Mouse (Mus musculus) cerebellum, adult 2 months (tissue): Measurements from ENCODE around the gene Stk10.

Experiments
- CTCF ChIP-seq: fragments of 200-500 bp; IDR thresholded peaks from 2 replicates; pipeline ENCODE4 v1.5.1; 2011; ENCODE audit warnings: low read depth, mild to moderate bottlenecking, control low read depth, low read length, moderate library complexity, borderline replicate concordance; ENCODE audit not compliant: insufficient read depth
- POLR2A ChIP-seq: fragments of 200-500 bp; IDR thresholded peaks from 2 replicates; pipeline ENCODE4 v1.6.1; 2011; ENCODE audit warnings: low read length, control low read depth, borderline replicate concordance; ENCODE audit not compliant: insufficient read depth

GRCm38 (mm10) chr11:32564629-32565028 lies 31.5 kb downstream of the Stk10 start:
- TF ChIP-seq CTCF (no peak), POLR2A (no peak)
